Mouse (Mus musculus) lung, adult 18-20 months (tissue): Measurements from ENCODE around the gene Slc29a3.

Experiments
- DNase-seq, 2 experiments: peaks; one replicate each; pipeline ENCODE4 v3.0.0; 2022; ENCODE audit warnings: mixed read lengths in 2 of 2

Gene Slc29a3

DNA sequence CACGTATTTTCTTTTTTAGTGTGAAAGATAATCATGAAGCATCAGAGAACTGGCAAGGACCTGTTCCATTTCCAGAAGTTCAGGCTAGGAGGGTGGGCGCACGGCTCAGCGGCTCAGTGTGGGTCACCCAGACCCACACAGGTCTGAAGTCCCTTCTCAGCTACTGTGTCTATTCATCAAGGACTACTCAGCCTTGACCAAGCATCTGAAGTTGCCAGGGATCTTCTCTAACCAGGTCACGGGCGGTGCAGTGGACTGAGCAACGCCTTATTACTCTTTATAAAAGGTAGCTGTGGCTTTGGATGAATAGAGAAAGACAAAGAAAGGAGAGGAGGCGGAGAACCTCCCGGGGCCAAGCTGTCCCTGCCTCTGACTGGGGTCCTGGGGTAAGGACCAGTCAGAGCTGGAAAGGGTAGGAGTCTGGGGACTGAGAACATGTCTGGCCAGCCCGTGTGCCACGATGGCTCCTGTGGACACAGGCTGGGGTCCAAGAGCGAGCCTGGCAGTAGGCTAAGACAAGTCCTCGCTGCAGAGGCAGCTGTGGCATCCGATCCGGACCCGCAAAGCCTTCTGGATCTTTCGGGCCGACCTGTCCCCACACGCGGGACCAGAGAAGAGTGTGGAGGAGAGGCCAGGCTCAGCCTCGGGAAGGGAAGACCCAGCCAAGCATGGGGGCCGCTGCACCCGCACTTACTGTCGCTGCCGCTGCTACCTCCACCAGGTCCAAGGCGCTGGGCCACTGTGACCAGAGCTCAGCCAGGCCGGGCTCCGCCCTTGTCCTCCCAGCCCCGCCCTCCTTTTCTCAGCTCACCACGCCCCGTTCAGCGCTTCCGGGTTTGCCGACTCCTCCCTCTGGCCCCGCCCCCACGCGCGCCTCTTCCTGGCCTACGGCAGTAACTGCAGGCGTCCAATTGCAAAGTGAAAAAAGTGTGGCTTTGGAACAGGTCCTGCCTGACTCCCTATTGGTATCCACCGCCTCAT lies at the start of gene Slc29a3:
Slc29a3 (minus strand) TSS at position 755 of the 981 bp plus-strand sequence.
- DNase-seq = peak; percentile 95 to 96

DNA sequence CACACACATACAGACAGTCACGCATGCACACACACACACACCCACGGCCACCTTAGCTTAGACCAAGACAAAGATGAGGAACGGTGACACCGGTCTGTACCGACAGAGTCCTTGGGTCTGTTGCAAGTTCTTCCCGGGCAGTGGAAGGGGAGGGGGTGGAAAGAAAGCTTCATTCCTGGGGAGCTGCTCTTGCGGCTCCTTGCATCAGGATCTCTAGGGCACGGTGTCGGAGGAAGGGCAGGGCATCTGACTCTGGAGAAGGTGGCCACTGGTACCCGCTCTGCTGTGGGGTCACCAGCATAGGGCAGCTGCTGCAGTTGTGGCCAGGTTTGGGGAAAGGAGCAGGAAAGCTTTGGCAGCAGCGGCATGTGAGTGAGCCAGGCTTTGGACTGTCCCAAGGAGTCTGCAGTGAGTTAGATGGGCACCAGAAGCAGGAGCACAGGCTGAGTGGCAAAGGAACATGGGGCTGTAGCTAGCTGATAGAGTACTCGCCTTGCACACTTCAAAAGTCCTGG lies 49.4 kb upstream of the Slc29a3 start:
- no peak for DNase-seq

- no peak for DNase-seq
These were observed 48.7 kb upstream of the Slc29a3 start for GRCm38 (mm10) chr10:60801168-60801897.

DNA sequence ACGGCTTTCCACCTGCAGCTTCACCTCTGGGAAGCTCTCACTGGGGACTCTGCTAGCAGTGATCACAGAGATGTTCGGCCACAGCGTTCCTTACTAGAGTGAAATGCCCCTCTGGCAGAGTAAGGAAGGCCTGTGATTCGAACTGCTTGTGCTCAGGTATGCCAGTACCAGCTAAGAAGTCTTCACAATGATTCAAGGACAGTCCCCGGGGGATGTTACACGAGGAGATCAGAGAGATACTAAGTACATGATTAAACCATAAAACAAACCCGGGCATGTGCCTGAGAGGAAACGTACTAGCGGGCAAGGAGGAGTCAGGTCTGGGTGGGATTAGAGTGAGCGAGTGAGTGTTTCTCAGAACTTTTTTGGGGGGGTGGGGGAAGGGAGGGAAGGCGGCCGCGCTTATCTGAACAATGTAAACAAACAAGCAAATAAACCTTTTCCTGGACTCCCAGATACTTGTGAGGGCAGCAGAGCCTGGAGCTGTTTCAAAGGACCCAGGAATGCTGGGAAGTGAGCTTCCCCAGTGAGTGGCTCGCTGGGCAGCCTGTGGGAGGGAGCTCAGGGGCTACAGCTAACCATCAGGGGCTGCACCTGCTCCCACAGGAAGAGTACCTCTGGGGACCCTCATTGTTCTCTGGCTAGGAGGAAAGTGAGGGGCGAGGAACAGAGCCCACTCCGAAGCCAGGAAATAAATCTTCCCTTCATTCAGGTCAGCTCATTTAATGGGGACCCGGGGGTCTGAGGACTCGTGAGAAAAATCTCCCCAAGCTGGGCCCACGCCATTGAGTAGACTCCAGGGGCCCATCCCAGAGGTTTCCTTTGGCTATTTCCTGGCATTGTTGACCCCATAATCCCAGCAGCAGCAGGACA lies 47.9 kb upstream of the Slc29a3 start:
- DNase-seq = no peak

- no peak for DNase-seq
These were observed 45.3 kb upstream of the Slc29a3 start for GRCm38 (mm10) chr10:60797682-60798422.

DNA sequence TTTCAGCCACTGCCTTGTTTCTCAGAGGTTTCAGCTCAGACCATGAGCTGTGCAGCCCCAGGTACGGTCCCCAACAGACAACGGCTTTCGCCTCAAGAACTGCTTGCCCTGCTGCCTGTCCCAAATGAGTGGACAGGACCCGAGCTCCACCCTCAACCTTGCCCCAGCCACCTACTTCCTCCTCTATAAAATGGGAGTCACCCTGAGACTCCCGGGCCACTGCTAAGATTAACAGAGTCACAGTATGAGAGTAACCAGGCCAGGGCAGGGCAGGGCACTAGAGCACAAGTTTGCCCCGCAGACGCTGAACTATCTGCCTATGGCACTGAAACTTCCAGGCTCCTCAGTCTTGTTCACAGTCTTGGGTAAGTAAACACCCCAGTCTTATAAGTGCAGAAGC lies 43.9 kb upstream of the Slc29a3 start:
- no peak for DNase-seq

GRCm38 (mm10) chr10:60796028-60796427 lies 43.4 kb upstream of the Slc29a3 start:
- DNase-seq = no peak

- DNase-seq = no peak
These were observed 42.2 kb upstream of the Slc29a3 start for GRCm38 (mm10) chr10:60794792-60795191.

- DNase-seq = no peak
These were observed 41.8 kb upstream of the Slc29a3 start for GRCm38 (mm10) chr10:60794374-60794773.

GRCm38 (mm10) chr10:60792841-60793240 lies 40.2 kb upstream of the Slc29a3 start:
- DNase-seq = no peak

DNA sequence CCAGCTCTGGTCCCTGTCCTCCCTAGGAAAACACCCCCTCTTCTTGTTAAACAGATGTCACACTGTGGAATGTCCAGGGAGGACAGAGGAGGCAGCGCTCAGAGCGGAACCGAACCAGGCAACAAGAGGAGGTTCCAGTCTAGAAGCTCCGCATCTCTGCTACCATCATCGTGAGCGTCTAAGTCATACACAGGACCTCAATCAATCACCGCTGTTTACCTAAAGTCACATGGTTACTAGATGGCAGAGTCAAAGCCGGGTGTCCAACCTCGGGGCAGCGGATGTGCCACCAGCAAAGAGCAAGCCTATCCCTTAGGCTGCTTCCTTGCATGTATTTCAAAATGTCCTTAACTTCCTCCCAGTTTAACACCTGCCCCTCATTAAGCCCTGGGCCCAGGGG lies 39.8 kb upstream of the Slc29a3 start:
- no peak for DNase-seq

- DNase-seq = no peak
These were observed 38.3 kb upstream of the Slc29a3 start for GRCm38 (mm10) chr10:60790912-60791311.

GRCm38 (mm10) chr10:60787303-60788074 lies 34.9 kb upstream of the Slc29a3 start:
- no peak for DNase-seq

DNA sequence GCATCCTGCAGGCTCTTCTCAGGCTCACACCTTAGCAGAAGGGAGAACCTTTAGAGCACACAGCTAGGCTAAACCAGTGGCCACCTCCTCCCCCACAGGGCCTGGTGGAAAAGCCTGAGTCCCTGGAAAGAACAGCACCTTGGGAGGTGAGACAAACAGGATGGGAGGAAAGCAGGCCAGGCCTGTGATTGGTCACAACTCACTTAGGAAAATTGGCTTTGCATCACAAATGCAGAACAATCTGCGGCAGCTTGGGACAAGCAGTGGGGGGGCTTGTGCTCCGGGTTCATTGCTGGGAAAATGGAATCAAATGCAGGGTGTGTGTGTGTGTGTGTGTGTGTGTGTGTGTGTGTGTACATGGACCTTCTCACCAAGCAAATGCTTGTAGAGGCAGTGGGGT lies 31.0 kb upstream of the Slc29a3 start:
- DNase-seq = no peak

GRCm38 (mm10) chr10:60779628-60780027 lies 27.0 kb upstream of the Slc29a3 start:
- DNase-seq = peak; percentile 61 to 72

GRCm38 (mm10) chr10:60778542-60778941 lies 25.9 kb upstream of the Slc29a3 start:
- DNase-seq = no peak

DNA sequence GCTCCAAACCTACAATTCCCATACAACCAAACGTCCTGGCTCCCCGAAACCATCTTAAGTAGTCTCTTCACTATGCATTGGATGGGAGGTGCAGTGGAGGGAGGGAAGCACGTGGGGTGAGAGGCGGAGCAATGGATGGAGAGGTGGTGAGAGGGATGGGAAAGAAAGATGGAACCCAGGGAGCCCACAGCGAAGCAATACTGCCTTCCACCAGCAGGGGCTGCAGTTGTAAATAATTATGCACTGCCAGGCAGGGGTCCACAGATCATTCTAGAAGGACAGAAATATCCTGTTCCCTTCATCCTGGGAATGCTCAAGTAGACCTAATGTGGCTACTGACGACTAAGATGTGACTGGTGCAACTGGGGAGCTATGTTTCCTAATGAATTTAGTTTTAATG lies 22.9 kb upstream of the Slc29a3 start:
- no peak for DNase-seq

- no peak for DNase-seq
These were observed 22.0 kb upstream of the Slc29a3 start for GRCm38 (mm10) chr10:60774616-60775015.

GRCm38 (mm10) chr10:60770855-60771254 lies 18.3 kb upstream of the Slc29a3 start:
- no peak for DNase-seq

DNA sequence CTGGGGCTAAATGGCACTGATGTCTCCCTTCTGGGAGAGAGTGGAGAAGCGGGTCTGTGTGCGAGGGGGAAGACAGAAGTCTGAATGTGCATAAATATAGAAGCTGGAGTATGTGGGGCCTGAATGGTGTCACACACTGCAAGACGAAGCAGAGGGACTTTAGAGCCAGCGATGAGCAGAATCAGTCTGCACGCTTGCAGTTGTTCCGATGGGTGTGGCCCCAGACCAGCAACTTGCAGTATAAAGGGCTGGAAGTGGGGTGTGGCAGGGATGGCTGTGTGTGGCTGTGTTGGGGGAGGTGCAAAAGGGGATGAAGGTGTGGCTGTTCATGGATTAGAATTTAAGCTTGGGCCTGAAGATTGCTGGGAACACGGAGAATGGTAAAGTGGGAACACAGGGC lies 16.0 kb upstream of the Slc29a3 start:
- no peak for DNase-seq

GRCm38 (mm10) chr10:60767400-60767799 lies 14.8 kb upstream of the Slc29a3 start:
- DNase-seq = no peak
